Mouse (Mus musculus): ENCODE data around the gene Atp5d.
"Not testable (repeated sequence)": the region's sequence is repeated elsewhere in the genome, so short reads cannot be mapped to it uniquely, and the experiment has no call there.

Atp5d gene

DNA sequence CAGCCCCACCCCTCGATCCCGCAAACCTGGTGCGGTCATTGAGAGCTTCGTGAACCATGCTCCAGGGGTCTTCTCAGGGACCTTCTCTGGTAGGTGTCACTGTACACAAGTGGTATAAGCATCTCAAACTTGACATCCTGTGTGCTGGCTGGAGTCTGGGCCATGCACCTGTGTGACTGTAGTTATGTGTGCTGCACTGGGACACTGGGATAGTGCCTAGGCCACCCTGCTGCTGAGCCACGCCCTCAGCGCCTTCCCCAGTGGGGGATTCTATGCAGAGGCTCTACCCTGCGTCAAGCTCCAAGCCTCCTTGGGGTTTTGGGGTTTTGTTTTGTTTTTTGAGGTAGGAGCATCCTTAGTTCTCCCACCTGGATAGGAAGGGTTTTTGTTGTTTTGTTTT lies 16.0 kb downstream of the Atp5d start:
- DNase-seq (ENCODE audit: low spot score) = no peak

GRCm38 (mm10) chr10:80155277-80155676 lies 16.8 kb downstream of the Atp5d start:
- DNase-seq (ENCODE audit: low spot score) = no peak

GRCm38 (mm10) chr10:80156002-80156751 lies 17.7 kb downstream of the Atp5d start:
- DNase-seq (ENCODE audit: low spot score) = no peak

DNA sequence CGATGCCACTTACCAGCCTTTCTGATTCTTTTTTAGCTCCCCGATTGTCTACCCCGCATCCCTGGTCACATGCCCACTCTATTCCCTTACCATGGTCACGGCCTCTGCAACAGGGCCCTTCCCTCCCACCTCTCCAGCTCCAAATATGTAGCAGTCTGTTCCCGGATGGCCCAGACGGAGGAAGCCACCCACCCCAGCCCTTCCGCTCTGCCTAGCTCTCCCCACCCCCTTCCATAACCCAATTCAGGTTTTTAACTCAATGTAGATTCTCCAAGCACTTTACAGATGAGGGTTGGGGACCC lies 18.3 kb downstream of the Atp5d start:
- DNase-seq (ENCODE audit: low spot score) = no peak

- no peak for DNase-seq (ENCODE audit: low spot score)
These were observed 18.9 kb downstream of the Atp5d start for GRCm38 (mm10) chr10:80157141-80157929.

GRCm38 (mm10) chr10:80158307-80158986 lies 20.0 kb downstream of the Atp5d start:
- DNase-seq (ENCODE audit: low spot score) = peak; percentile 68

DNA sequence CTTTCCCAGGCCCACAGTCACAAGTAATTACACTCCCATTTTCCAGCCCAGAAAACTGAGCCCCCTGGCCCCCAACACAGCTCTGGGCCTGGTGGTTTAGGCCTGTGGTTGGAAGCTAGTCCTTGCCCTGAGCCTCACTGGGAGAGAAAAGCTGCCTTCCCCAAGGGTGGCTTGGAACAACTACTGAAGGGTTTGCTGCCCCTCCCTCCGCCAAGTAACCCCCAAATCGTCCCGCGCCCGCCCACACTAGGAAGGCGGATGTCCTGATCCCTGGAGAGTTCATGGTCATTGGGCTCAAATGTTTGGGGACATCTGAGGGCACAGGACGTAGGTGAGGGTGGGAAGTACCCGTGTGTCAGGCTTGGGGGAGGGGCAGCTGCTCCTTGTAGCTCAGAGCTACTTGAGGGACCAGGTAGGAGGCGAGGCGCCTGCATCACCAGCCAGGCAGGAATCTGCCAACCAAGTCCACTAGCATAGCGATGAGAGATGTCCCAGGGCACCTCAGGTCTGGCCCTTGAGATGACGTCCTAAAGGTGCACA lies 20.7 kb downstream of the Atp5d start:
- DNase-seq (ENCODE audit: low spot score) = no peak

DNA sequence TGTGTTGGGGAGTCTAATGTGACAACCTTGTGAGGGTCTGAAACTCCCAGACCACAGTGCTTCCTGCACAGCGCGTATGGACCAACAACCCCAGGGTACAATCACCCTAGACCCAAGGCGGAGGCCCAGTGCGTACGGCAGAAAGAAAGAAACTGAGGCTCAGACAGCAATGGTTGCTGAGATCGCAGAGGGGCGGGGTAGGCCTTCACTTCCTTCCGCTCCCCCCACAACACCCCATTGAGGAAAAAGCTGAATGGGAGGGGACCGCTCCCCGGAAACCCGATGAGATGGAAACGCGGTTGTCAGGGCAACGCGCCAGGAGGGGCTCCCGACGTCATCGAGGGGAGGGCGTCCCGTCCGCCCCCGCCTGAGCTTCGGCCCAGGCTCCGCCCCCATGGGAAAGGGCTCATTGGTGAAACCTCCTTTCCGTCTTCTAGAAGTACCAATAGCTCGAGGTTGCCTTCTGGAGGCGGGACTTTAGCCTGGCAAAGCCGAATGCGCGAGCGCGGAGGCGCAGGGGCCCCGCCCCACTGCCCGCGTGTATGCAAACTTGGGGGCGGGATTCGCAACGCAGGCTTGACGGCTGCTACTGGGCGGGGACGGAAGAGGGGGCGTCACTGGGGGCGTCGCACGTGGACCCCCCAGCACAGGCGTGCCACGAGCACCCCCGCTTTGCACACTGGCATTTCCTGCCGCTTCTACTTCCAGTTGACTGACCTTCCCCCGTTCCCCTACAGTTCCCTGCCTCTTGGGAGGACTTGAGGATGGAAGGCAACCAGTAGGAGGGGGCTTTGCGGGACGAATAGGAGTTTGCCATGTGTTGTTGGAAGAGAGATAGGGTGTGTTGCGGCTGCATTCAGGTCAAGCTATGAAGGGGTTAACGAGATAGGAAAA lies 21.4 kb downstream of the Atp5d start:
- DNase-seq (ENCODE audit: low spot score) = peak; percentile 100

- no peak for DNase-seq (ENCODE audit: low spot score)
These were observed 22.3 kb downstream of the Atp5d start for GRCm38 (mm10) chr10:80160455-80161371.

GRCm38 (mm10) chr10:80161522-80162242 lies 23.2 kb downstream of the Atp5d start:
- no peak for DNase-seq (ENCODE audit: low spot score)

- DNase-seq (ENCODE audit: low spot score) = no peak
These were observed 23.8 kb downstream of the Atp5d start for GRCm38 (mm10) chr10:80162243-80162608.

GRCm38 (mm10) chr10:80162716-80163299 lies 24.4 kb downstream of the Atp5d start:
- no peak for DNase-seq (ENCODE audit: low spot score)

GRCm38 (mm10) chr10:80163721-80164120 lies 25.3 kb downstream of the Atp5d start:
- no peak for DNase-seq (ENCODE audit: low spot score)

GRCm38 (mm10) chr10:80164161-80164997 lies 25.9 kb downstream of the Atp5d start:
- DNase-seq (ENCODE audit: low spot score) = no peak

GRCm38 (mm10) chr10:80164998-80165344 lies 26.5 kb downstream of the Atp5d start:
- peak; percentile 89 for DNase-seq (ENCODE audit: low spot score)

- DNase-seq (ENCODE audit: low spot score) = no peak
These were observed 27.1 kb downstream of the Atp5d start, which contains the start of gene Cirbp for GRCm38 (mm10) chr10:80165392-80166128. TSS of gene Cirbp (plus strand) at chr10:80165985.

GRCm38 (mm10) chr10:80166136-80166535 lies 27.7 kb downstream of the Atp5d start:
- not testable (repeated sequence) for DNase-seq (ENCODE audit: low spot score)

DNA sequence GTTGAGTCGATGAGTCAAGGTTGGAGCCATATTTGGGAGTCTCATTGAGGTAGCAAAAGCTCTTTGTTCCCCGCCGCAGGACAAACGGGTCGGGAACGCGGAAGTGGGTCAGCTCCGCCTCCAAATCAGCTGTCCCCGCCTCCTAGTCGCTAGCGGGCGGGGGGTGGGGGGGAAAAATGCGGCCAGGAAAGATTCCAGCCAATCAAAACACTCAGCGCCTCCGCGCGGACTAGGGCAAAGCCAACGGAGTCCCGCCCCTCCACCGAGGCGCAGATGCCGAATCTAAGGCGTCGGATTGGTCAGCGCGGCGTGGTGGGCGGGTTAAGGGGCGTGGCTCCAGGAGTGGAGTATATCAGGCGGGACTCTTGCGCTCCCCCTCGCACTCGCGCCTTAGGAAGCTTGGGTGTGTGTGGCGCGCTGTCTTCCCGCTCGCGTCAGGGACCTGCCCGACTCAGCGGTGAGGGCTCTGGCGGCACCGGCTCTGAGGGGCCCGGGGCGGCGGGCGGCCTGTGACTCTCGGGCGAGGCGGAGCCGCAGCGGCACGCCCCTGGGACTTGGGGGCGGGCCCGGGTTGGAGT lies 29.1 kb downstream of the Atp5d start:
- DNase-seq (ENCODE audit: low spot score) = peak; percentile 98
